Mouse (Mus musculus): Measurements from ENCODE around the gene Ifit2. TPM values are rescaled to one million over a fixed set of nuclear protein-coding genes. Genes with fewer than 3 reads are reported as not detected.
A peak's percentile ranks its signal among the peaks of the same experiment; 100 is the strongest.

Gene Ifit2
- polyA plus RNA-seq (2012; rRNA removed): 7.8 and 8.4 TPM in 2 replicates

DNA sequence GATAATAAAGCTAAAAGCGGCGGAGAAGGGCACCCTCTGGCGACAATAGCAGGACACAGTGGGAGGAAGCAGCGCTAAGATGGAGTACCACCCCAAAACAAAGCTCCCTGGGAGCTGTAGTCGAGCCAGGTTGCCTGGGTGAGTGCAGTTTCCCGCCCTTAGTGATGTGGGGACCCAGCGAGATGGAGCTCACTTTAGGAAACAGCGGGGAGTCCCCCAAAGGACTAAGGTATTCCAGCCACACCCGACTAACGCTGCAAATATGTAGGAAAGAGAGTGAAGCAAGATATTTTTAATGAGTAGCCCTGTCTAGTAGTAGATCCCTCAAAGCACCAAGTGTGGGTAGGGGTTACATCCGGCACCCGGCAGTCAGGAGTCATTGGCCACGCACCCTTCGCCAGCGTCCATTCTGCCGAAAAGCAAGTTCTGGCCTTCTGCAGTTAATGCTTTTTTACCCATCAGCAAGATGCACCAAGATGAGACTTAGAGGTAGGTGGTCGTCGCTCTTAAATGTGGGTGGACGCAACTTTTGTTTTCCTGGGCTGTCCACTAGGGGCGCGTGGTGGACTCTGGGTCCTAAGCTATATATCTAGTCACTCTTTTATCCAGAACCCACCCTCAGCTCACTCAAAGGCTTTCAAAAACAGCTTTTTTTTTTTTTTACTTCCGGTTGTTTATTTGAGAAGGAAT is at the start of gene Ifit2:
Gene Ifit2, plus strand, starts transcription at position 161 of the 690 bp plus-strand sequence.
- no peak for DNase-seq (ENCODE audit: low spot score)

DNA sequence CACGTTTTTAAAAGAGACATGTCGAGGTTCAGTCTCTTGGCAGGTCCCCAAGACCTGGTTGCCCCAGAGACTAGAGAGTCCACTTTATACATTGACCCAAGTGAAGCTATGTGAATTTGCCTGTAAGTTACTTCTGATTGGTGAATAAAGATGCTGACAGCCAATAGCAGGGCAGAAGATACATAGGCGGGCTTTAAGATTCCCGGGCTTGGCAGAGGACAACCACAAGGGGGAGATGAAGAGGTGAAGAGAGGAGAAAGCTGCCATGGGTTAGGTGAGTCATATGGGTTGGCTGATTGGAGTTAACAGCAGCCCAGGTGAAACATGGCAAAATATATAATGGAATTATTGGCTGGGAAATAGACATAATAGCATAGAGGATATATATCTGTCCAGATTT is 49.7 kb upstream of the Ifit2 start:
- no peak for DNase-seq (ENCODE audit: low spot score)

DNA sequence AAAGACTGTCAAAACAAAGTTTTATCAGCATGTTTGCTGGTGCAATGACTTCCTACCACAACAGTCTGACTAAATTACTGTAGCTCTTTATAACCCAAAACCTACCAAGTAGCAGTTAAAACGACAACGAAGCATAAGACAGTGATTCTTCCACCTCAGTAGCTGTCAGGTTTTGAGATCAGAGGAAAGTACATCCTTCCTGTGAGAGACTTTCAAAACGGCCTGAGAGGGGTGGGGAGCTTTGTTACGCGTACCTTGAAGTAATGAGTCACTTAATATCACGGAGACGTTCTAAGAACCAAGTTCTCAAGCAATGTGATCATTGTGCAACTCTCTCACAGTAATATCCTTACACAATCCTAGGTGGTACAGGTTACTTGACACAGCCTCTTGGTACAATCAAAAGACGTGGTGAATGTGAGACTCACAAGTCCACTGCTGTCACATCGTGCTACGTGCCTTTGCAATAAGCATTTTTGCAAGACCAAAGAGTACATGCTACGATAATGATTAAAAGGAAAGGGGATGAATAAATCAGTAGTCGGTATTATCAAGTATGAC is 45.3 kb upstream of the Ifit2 start:
- DNase-seq (ENCODE audit: low spot score): no peak

DNA sequence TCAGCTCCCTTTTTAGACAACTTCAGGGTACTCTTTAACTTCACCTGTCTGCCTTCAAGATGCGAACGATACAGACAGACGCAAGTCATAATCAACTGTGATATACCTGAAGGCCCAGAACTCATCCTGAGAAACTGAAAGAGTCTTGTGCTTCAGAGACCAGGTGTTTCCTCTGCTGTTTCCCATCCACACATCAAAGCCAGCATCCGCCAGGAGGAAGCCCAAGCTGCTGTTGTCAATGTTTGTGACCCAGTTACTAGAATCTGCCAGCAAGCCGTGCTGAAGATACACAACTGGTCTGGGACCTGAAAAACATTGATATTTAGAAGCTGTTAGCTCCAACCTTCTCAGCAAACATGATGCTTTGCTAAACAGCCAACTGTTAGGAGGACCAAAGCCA is 39.8 kb upstream of the Ifit2 start:
- no peak for DNase-seq (ENCODE audit: low spot score)

DNA sequence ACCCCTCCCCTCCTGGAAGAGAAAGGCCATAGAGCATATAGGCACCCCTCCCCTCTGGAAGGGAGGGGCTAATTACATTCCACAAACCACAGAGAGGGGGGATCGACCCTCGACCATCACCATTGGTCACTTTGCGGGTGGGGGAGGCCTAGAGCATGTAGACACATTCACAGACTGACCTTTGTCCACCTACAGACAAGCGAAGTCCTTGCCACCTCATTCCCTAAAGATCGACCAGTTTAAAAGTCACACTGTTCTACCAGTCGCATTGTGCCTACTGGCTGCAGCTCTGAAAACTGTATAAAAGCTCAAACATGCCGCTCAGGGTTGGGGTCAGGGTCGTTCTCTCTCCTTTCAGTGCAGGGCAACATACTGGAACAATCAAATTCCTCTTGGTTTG is 39.0 kb upstream of the Ifit2 start:
- no peak for DNase-seq (ENCODE audit: low spot score)

DNA sequence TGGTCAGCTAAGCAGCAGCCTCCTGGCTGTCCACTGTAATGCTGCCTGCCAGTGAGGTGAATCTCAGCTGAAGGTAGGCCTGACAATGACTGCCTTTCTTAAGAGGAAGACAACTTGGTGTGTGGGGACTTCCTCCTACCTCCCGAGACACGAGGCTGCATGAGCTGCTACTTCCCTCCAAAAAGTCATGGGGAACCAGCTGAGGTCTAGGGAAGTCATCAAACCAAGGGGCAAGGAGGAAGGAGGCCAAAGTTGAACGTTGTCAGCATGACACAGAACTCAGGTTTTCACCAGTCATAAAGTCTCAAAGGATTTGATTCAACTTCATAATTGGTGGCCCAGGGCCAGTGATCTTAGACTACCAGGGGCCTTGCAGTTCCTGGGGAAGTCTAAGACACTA is 34.8 kb upstream of the Ifit2 start:
- DNase-seq (ENCODE audit: low spot score): no peak

DNA sequence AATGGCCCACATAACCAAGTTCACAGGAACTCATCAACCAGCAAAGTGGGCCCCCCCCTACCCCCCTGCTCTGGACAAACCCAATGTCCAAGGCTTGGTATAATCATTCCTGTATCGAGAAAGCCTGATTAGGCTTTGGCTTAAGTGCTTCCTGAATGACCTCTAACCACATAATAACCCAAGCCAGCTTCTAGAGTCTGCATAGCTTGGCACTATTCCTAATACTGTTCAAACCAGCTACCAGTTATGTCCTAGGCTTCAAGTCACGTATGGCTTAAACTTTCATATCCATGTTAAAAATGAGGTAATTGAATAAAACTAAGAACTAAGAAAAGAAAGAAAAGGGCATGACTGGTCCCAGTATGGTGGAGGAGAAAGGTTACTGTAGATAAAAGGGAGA is 34.1 kb upstream of the Ifit2 start:
- no peak for DNase-seq (ENCODE audit: low spot score)

DNA sequence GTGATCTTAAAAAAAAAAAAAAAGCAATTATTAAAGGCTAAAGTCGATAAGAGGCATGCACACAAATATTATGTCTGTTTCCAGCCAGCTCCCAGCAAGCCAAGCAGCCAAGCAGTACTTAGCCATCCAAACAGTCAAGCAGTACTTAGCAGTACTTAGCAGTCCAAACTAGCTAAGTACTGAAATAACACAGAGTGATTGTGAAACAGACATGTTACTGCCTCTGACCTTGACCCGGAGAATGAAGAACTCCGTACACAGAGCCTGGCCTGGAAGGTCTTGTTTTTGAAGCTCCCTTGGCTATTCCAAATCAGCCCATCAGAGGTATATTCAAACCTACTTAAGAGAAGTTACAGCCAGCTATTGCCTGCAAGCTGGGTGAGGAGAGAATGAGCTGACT is 33.3 kb upstream of the Ifit2 start:
- no peak for DNase-seq (ENCODE audit: low spot score)

DNA sequence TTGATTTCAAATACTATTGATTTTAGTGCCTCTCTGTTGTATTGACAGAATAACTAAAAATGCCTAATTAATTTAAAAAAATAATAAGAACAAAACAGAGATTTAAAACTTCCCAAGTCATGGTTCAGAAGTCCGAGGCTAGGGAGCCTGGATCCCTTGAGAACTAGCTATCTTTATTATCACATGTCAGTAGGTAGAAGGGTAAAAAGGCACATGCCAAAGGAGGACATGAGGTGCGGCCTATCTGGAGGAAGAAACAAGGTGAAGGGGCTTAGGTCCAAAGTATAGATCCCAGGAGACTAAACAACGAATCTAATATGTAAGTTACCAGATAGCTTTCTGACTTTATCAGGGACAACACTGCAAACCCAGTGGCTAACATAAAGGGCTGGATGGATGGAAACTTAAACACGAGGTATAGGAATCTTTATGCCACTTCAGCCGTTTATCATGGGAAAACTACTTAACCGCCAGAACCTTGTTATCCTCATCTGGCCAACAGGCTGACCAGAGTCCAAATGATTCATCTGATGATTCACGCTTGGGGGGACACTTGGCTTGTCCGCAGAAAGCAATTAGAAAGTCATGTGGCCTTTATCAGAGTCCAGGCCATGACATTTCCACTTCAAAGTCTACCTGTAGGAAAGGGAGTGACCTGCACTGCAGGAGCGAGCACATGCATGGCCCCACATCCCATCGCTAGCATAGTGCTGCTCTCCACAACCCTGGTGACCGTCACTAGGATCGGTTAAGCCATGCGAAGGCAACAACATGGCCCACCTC is 32.5 kb upstream of the Ifit2 start:
- no peak for DNase-seq (ENCODE audit: low spot score)

DNA sequence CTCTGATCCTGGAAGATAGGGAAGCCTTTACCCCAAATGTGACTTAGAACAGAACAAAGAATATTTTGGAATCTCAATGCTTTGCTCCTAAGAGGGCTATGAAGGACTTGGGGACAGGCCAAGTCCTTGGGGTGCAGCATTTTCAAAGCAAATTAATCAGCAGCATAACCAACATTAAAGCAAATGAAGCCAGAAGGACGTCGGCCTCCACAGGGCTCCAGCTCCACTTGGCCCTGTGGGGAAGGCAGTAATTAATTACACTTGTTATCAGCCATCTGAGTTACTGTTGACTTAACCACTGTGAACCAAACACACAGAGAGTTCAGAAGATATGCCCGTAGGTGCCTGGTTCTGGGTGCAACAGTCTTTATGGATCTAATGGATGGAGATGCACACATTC is 31.7 kb upstream of the Ifit2 start:
- no peak for DNase-seq (ENCODE audit: low spot score)

DNA sequence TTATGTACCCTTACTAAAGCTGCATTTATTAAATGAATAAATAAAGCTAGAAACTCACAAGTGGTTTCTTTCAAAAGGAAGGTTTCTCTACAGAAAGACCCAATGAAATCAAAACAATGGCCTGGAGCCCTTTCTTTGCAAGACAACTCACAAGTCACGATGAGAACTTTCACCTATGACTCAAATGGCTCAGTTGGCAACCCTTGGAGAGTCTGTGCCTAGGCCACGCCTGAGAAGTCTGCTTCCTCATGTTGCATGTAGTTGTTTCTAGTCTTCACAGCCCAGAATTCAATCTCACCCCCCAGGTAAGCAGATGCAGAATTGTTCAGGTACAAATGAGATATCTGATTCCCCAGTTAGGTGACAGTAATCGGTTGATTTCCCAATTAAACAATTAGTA is 30.8 kb upstream of the Ifit2 start:
- no peak for DNase-seq (ENCODE audit: low spot score)

DNA sequence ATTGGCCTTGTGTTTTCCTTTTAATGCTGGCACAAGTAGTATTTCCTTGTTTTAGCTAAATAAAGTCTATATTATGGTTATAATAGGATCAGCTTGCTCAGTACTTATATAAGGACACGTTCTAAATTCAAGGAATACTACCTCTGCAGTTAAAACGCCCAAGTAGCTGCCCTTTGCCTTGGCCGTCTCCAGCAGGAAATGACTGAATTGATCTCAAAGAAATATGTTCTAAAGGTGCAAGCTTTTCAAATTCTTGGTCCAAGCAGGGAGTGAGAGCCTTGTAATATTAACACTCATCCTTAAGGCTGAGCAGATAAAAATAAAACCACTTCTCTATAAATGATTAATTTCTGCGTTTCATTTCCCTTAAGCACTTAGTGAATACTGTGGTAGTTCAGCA is 30.4 kb upstream of the Ifit2 start:
- DNase-seq (ENCODE audit: low spot score): no peak

DNA sequence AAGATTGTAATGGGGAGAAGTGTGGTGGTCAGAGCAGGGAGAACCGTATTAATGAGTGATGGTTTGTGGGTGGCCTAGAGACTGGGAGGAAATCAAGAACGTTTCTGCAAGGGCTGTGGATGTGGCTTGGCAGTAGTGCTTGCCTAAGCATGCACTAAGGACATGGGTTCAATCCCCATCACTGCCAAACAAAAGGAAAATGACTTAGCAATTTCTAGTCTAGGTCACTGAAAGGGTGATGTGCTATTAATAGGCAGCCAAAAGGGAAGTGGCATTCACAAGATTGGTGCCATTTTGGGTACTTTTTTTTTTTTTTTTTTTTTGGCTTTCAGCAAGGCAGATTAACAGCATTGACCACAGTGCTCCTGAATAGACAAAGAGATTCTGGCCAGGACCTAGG is 29.1 kb upstream of the Ifit2 start:
- DNase-seq (ENCODE audit: low spot score): no peak

DNA sequence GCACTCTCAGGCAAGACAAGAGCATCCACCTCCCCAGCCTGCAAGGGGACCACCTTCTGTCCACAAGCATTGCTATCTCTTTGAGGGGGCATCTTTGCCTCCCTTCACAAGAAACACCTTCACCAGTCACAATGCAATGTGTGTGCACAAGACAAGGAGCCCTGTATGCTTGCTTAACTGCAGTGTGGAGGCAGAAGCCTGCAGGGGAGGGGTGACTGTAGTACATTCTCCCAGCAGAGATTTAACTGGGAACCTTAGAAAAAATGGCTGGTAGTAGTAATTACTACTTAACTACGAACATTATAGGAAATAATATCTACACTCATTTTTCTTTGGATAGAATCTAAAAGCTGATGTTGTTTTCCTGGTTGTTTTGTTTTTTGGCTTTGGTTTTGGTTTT is 28.5 kb upstream of the Ifit2 start:
- no peak for DNase-seq (ENCODE audit: low spot score)

DNA sequence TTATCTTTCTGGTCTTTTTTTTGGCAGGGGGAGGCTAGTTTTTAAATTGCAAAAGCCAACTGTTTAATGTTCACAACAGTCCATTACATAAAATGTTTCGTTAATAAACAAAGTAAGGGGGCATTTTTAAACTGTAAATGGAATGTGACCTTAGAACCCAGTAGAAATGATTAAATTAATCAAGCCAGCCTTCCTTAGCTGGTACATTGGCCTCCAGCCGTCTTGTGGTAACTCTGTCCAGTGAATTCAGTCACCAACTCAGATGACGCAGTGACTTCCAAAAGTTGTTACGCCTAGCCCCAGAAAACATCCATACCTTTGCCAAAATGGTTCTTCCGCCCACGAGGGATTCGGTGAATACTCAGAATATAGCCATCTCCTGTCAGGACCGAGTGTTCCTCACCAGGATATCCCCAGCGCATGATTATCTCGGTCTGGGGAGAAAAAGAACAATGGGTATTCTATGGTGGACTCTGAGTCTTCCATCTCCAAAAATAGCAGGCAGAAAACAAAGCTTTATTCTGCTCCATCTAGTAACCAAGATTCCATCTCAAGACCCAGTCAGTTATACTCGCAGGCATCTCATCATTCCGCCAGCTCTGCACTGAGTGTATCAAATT is 27.3 kb upstream of the Ifit2 start:
- no peak for DNase-seq (ENCODE audit: low spot score)

DNA sequence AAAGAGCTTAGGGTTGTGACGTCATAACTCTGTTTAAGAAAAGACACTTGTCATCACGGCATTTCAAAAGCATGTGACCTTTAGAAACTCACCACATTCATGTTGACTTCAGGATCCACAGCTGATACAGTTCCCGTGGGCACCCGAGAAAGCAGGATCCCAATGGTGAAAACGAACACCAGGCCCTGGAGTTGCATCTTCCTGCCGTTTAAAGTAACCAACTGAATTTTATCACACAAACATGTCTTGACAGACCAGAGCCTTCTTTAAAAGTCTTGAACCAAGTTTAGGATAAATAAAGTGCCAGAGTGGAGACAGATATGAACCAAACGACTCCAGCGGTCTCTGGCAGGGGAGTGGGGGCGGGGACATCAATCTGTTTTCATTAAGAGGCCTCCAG is 25.8 kb upstream of the Ifit2 start:
- DNase-seq (ENCODE audit: low spot score): no peak

DNA sequence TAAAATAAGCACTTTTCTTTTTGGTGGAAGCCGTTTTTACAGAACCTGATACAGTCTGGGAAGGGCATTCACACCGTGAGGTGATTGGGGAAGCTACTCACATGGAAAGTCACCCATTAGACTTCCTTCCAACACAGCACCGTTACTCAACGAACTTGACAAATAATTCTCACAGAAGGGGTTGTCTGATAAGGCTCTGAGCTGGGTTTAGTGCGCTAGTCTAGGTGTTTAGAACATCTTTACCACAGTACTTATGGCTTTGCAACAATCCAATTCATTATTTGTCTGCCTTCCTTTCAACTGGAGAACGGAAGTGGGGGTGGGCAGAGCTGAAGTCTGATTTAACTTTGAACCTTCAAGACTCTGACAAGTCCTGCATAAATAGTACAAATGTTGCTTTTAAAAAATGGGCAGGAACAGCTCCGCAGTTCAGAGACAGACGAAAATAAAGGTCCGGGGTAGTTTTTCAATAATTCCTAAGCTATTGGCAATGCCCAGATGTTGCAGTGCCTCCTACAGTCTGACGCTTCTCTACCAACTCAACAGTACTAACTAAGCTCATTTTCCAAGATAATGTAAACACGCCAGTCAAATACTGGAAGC is 24.1 kb upstream of the Ifit2 start:
- DNase-seq (ENCODE audit: low spot score): no peak

DNA sequence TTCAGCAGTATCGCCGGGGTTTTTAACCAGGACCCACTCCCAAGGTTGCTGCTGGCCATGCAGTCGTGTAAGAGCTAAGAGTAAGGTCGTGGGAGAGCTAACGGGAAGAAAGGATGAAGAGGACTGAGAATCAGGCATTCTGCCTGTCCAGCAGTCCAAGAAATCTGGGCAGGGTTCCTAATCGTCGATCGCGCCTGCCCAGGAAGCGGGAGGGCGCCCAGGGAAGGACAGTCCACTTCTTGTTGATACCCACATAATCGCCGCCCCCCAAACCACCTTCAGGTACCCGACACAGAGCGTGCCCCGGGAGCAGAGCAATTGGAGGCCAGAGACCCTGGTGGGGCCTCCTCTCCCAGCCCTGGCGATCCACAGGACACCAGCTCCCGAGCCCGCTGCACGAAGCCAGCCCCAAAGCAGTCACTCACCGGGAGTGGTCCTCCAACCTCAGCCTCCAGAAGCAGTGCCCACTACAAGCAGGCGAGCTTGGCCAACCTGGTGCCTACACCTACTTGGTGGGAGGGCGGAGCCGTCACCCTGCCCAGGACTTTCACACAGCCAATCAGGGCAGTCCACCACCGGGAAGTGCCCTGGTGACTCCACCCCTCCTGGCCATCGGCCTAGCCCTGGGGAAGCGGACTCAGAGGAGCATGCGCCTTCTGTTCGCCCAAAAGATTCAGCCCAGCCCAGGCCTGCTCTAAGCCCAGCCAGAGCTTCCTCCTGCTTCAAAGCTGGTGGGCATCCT is 23.4 kb upstream of the Ifit2 start, which contains the start of gene Lipa:
Gene Lipa, minus strand, starts transcription at position 534 of the 742 bp plus-strand sequence.
- peak; percentile 81 for DNase-seq (ENCODE audit: low spot score)

DNA sequence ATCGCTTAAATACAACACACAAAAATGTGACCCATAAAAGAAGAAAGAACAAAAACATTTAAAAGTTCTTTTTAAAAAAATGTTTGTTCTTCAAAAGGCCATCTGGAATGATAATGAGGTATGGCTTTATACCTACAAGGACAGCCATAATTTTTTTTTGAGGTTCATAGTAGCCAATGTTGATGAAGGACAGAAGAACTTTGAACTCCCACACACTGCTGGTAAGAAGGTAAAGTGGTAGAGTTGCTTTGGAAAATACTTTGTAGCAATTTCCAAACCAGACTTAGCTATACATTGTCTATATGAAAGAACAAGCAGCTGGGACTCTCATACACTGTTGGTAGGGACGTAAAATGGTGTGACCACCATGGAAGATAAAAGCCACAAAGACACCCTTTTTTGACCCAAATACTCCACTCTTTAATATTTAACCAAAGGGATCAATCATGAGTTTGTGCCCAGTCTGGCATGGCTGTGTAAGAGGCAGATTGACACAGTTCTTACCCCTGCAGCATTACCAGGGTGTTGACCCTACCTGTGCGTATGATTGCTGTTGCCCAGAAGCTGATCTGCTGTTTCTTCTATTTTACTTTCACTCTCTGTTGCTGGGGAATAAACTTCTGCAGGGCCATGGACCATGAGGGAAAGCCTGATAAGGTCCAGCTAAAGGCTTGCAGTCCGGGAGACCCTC is 18.3 kb upstream of the Ifit2 start:
- no peak for DNase-seq (ENCODE audit: low spot score)

DNA sequence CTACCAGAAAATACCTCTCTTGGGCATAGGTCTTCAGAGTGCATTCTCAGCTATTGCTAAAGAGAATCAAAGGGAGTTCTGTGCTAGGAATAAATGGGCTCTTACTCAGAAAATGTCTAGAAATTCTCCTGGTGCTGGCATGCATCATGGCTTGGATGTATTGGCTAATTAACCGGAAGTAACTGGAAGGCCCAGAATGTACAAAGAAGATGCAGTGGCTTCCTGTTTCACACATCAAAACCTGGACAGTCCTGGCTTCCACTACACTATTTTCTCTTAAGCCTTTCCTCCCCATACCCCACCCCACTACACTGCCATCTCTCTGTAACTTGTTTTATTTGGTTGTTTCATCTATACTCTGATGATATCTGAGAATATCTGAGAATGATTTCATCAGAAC is 11.1 kb upstream of the Ifit2 start:
- no peak for DNase-seq (ENCODE audit: low spot score)

DNA sequence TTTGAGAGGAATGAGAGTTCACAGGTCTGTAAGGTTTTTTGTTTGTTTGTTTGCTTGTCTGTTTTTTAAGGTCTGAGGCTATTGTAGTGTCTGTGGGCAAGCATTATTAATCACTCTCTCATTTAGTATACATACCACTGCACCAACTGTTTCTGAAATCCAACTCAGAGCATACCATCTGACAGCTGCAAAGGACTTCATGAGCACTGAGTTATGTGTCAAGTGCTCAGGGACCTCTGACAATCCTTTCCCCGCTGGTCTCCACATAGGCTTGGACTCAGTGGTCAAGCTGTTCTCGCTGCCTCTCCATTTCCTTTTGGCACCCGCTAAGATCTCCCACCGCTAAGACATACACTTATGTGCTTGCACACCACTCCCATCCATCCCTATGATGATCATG is 4.3 kb upstream of the Ifit2 start:
- DNase-seq (ENCODE audit: low spot score): no peak
